Mouse (Mus musculus) MEL (cell line): ENCODE data around the gene Cxcl3. TPM values are rescaled to one million over a fixed set of nuclear protein-coding genes. Genes with fewer than 3 reads are reported as not detected.

Experiments
- DNase-seq: peaks from one replicate; pipeline ENCODE4 v3.0.0; 2011; ENCODE audit warnings: low read depth, low spot score
- H3K27ac ChIP-seq: 2 replicates; pipeline ENCODE4 v1.5.1; 2012; ENCODE audit warnings: low read depth, mild to moderate bottlenecking, control low read depth, low read length, moderate library complexity; ENCODE audit not compliant: control insufficient read depth
- H3K27me3 ChIP-seq, 2 experiments: fragments of 150-350 bp in 1 of 2; sonication (generic) in 1 of 2; 2 replicates each; pipeline ENCODE4 v1.6.1; 2012; ENCODE audit warnings: low read length in 2 of 2, mild to moderate bottlenecking in 2 of 2, improper control_type of control experiment in 1 of 2, moderate library complexity in 1 of 2; ENCODE audit not compliant: insufficient read depth in 2 of 2, control insufficient read depth in 1 of 2
- H3K36me3 ChIP-seq, 2 experiments: 2 replicates each; pipeline ENCODE4 v1.6.1; 2012 to 2014; ENCODE audit warnings: low read length in 2 of 2, improper control_type of control experiment in 1 of 2, inconsistent platforms in 1 of 2, mild to moderate bottlenecking in 1 of 2; ENCODE audit not compliant: insufficient read depth in 2 of 2, control insufficient read depth in 1 of 2
- H3K4me1 ChIP-seq, 2 experiments: fragments of 150-350 bp in 1 of 2; sonication (generic) in 1 of 2; 2 replicates each; pipeline ENCODE4 v1.6.1; 2012; ENCODE audit warnings: low read length in 2 of 2, improper control_type of control experiment in 1 of 2, mild to moderate bottlenecking in 1 of 2; ENCODE audit not compliant: insufficient read depth in 2 of 2, control insufficient read depth in 1 of 2
- H3K4me3 ChIP-seq, 2 experiments: fragments of 150-350 bp in 1 of 2; sonication (generic) in 1 of 2; 2 replicates each; pipeline ENCODE4 v1.5.1; 2012; ENCODE audit warnings: low read depth in 2 of 2, low read length in 2 of 2, mild to moderate bottlenecking in 2 of 2, moderate library complexity in 2 of 2, control low read depth in 1 of 2, improper control_type of control experiment in 1 of 2; ENCODE audit not compliant: control insufficient read depth in 1 of 2, insufficient read depth in 1 of 2
- H3K79me2 ChIP-seq: 2 replicates; pipeline ENCODE4 v1.6.1; 2012; ENCODE audit warnings: mild to moderate bottlenecking, low read length, moderate library complexity; ENCODE audit not compliant: control insufficient read depth, poor library complexity, insufficient read depth
- H3K9ac ChIP-seq: 2 replicates; pipeline ENCODE4 v1.6.1; 2012; ENCODE audit warnings: low read depth, mild to moderate bottlenecking, control low read depth, low read length, moderate library complexity; ENCODE audit not compliant: control insufficient read depth, poor library complexity, severe bottlenecking
- H3K9me3 ChIP-seq: fragments of 150-350 bp; sonication (generic); replicated peaks from 2 replicates; pipeline ENCODE4 v1.6.1; 2012; ENCODE audit warnings: mild to moderate bottlenecking, low read length, improper control_type of control experiment, moderate library complexity; ENCODE audit not compliant: insufficient read depth
- BHLHE40 ChIP-seq: IDR thresholded peaks from 2 replicates; pipeline ENCODE4 v1.6.1; 2012; ENCODE audit warnings: low read depth, mild to moderate bottlenecking, inconsistent platforms, low read length, improper control_type of control experiment, borderline replicate concordance
- CHD1 ChIP-seq: IDR thresholded peaks from 2 replicates; pipeline ENCODE4 v1.6.1; 2012; ENCODE audit warnings: low read depth, mild to moderate bottlenecking, inconsistent platforms, low read length, improper control_type of control experiment
- CHD2 ChIP-seq: IDR thresholded peaks from 2 replicates; pipeline ENCODE4 v1.6.1; 2011; ENCODE audit warnings: low read length, improper control_type of control experiment
- CTCF ChIP-seq, 3 experiments: IDR thresholded peaks in 2 of 3; conservative IDR thresholded peaks in 1 of 3; 2 replicates each; pipeline ENCODE4 v1.5.1; 2011 to 2012; ENCODE audit warnings: low read length in 3 of 3, low read depth in 2 of 3, mild to moderate bottlenecking in 2 of 3, improper control_type of control experiment in 1 of 3, inconsistent platforms in 1 of 3, mixed read lengths in 1 of 3, moderate library complexity in 1 of 3; ENCODE audit not compliant: control insufficient read depth in 1 of 3, insufficient read depth in 1 of 3, poor library complexity in 1 of 3, severe bottlenecking in 1 of 3
- E2F4 ChIP-seq: IDR thresholded peaks from 2 replicates; pipeline ENCODE4 v1.6.1; 2011; ENCODE audit warnings: low read depth, low read length, improper control_type of control experiment, borderline replicate concordance
- ELF1 ChIP-seq: IDR thresholded peaks from 2 replicates; pipeline ENCODE4 v1.6.1; 2014; ENCODE audit warnings: low read depth, mild to moderate bottlenecking, inconsistent platforms, low read length, improper control_type of control experiment, moderate library complexity
- EP300 ChIP-seq, 2 experiments: IDR thresholded peaks; 2 replicates each; pipeline ENCODE4 v1.6.1; 2011; ENCODE audit warnings: improper control_type of control experiment in 2 of 2, low read length in 2 of 2, low read depth in 1 of 2, mild to moderate bottlenecking in 1 of 2
- GABPA ChIP-seq: IDR thresholded peaks from 2 replicates; pipeline ENCODE4 v1.6.1; 2012; ENCODE audit warnings: low read depth, mild to moderate bottlenecking, inconsistent platforms, low read length, improper control_type of control experiment, moderate library complexity
- GATA1 ChIP-seq: IDR thresholded peaks from 2 replicates; pipeline ENCODE4 v1.6.1; 2011; ENCODE audit warnings: low read depth, low read length, improper control_type of control experiment
- JUND ChIP-seq: IDR thresholded peaks from 2 replicates; pipeline ENCODE4 v1.6.1; 2011; ENCODE audit warnings: low read depth, mild to moderate bottlenecking, improper control_type of control experiment, low read length
- KAT2A ChIP-seq: conservative IDR thresholded peaks from 2 replicates; pipeline ENCODE4 v1.6.1; 2012; ENCODE audit warnings: low read depth, low read length, improper control_type of control experiment, inconsistent platforms
- MAFK ChIP-seq: IDR thresholded peaks from 2 replicates; pipeline ENCODE4 v1.6.1; 2011; ENCODE audit warnings: low read depth, mild to moderate bottlenecking, low read length, improper control_type of control experiment, borderline replicate concordance
- MAX ChIP-seq: IDR thresholded peaks from 2 replicates; pipeline ENCODE4 v1.6.1; 2011; ENCODE audit warnings: low read length, improper control_type of control experiment
- MEF2A ChIP-seq: IDR thresholded peaks from 2 replicates; pipeline ENCODE4 v1.6.1; 2014; ENCODE audit warnings: low read depth, mild to moderate bottlenecking, inconsistent platforms, low read length, improper control_type of control experiment; ENCODE audit not compliant: poor library complexity, insufficient replicate concordance, severe bottlenecking; ENCODE audit errors: extremely low read depth
- MXI1 ChIP-seq: IDR thresholded peaks from 2 replicates; pipeline ENCODE4 v1.6.1; 2011; ENCODE audit warnings: mild to moderate bottlenecking, low read depth, low read length, improper control_type of control experiment
- MYC ChIP-seq: IDR thresholded peaks from 2 replicates; pipeline ENCODE4 v1.6.1; 2011; ENCODE audit warnings: low read depth, mild to moderate bottlenecking, low read length, improper control_type of control experiment, moderate library complexity
- NELFE ChIP-seq: IDR thresholded peaks from 2 replicates; pipeline ENCODE4 v1.6.1; 2011; ENCODE audit warnings: low read depth, low read length, improper control_type of control experiment
- POLR2A ChIP-seq, 2 experiments: IDR thresholded peaks; 2 replicates each; pipeline ENCODE4 v1.6.1; 2011 to 2012; ENCODE audit warnings: low read length in 2 of 2, mild to moderate bottlenecking in 2 of 2, control low read depth in 1 of 2, improper control_type of control experiment in 1 of 2, low read depth in 1 of 2, moderate library complexity in 1 of 2; ENCODE audit not compliant: control insufficient read depth in 1 of 2, insufficient read depth in 1 of 2, poor library complexity in 1 of 2
- POLR2AphosphoS5 ChIP-seq: IDR thresholded peaks from 2 replicates; pipeline ENCODE4 v1.6.1; 2012; ENCODE audit warnings: low read depth, borderline replicate concordance, mild to moderate bottlenecking, inconsistent platforms, low read length, moderate library complexity, mixed read lengths
- RCOR1 ChIP-seq: IDR thresholded peaks from 2 replicates; pipeline ENCODE4 v1.6.1; 2012; ENCODE audit warnings: low read depth, mild to moderate bottlenecking, inconsistent platforms, low read length, improper control_type of control experiment
- SIN3A ChIP-seq: IDR thresholded peaks from 2 replicates; pipeline ENCODE4 v1.6.1; 2012; ENCODE audit warnings: low read length, improper control_type of control experiment, inconsistent platforms
- SMC3 ChIP-seq: IDR thresholded peaks from 2 replicates; pipeline ENCODE4 v1.6.1; 2011; ENCODE audit warnings: low read depth, low read length, improper control_type of control experiment
- TCF12 ChIP-seq: IDR thresholded peaks from 2 replicates; pipeline ENCODE4 v1.6.1; 2014; ENCODE audit warnings: low read depth, mild to moderate bottlenecking, inconsistent platforms, low read length, improper control_type of control experiment, moderate library complexity
- USF1 ChIP-seq: IDR thresholded peaks from 2 replicates; pipeline ENCODE4 v1.6.1; 2014; ENCODE audit warnings: low read depth, mild to moderate bottlenecking, inconsistent platforms, low read length, improper control_type of control experiment, moderate library complexity
- USF2 ChIP-seq, 2 experiments: IDR thresholded peaks; 2 replicates each; pipeline ENCODE4 v1.6.1; 2011 to 2012; ENCODE audit warnings: improper control_type of control experiment in 2 of 2, low read length in 2 of 2, borderline replicate concordance in 1 of 2, inconsistent platforms in 1 of 2, low read depth in 1 of 2, mild to moderate bottlenecking in 1 of 2; ENCODE audit not compliant: insufficient read depth in 1 of 2
- ZKSCAN1 ChIP-seq: IDR thresholded peaks from 2 replicates; pipeline ENCODE4 v1.6.1; 2012; ENCODE audit warnings: low read depth, mild to moderate bottlenecking, inconsistent platforms, low read length, improper control_type of control experiment, moderate library complexity
- ZNF384 ChIP-seq: IDR thresholded peaks from 2 replicates; pipeline ENCODE4 v1.6.1; 2012; ENCODE audit warnings: low read depth, mild to moderate bottlenecking, inconsistent platforms, low read length, improper control_type of control experiment
- polyA plus RNA-seq, 2 experiments: library from polyadenylated mRNA; stranded (reverse) in 1 of 2; unstranded in 1 of 2; fragments of >175 nt in 1 of 2; fragments of >200 nt in 1 of 2; gene quantifications; 2 replicates each; pipeline versions ENCODE4 v1.2.1 to v1.2.4; 2012; ENCODE audit warnings: low replicate concordance in 2 of 2, low read depth in 1 of 2; ENCODE audit not compliant: insufficient read length in 2 of 2, insufficient read depth in 1 of 2, missing spikeins in 1 of 2
- total RNA-seq: library from RNA; depleted of rRNA; stranded (reverse); fragments of 300-350 nt; gene quantifications from 2 replicates; pipeline ENCODE4 v1.2.3, GENCODE M21; 2012

The Cxcl3 gene
- total and polyA plus RNA-seq, 3 experiments, result not detected

GRCm38 (mm10) chr5:90832145-90832767 is 46.4 kb downstream of the Cxcl3 start:
- no peak overlapping the region for H3K4me3 ChIP-seq
- H3K9ac ChIP-seq, result no peak overlapping the region
- no peaks in the 10 kb centered on the region for H3K9me3 ChIP-seq
- DNase-seq, result no peak
- no peak for TF ChIP-seq NELFE
- no peak for TF ChIP-seq MAFK
- TF ChIP-seq TCF12, result no peak
- no peak for TF ChIP-seq USF1
- no peak for TF ChIP-seq POLR2AphosphoS5
- TF ChIP-seq MYC, result no peak
- no peak for TF ChIP-seq CHD1
- no peak for TF ChIP-seq BHLHE40
- no peak for TF ChIP-seq POLR2A (IDR thresholded peaks at IDR 0.05; ENCODE audit: control insufficient read depth in 1 of 2, insufficient read depth in 1 of 2, low read depth in 1 of 2, low read length in 2 of 2, poor library complexity in 1 of 2)
- no peak for TF ChIP-seq ZNF384
- TF ChIP-seq ZKSCAN1, result no peak
- no peak for TF ChIP-seq RCOR1
- no peak for TF ChIP-seq KAT2A
- TF ChIP-seq ELF1, result no peak
- no peak for TF ChIP-seq EP300 (IDR thresholded peaks at IDR 0.05; ENCODE audit: low read depth in 1 of 2, low read length in 2 of 2)
- TF ChIP-seq MXI1, result no peak
- no peak for TF ChIP-seq SMC3
- no peak for TF ChIP-seq GABPA
- no peak overlapping the region for H3K27ac ChIP-seq
- H3K79me2 ChIP-seq, result no peaks in the 10 kb centered on the region
- H3K36me3 ChIP-seq, result no peaks in the 10 kb centered on the region
- H3K4me1 ChIP-seq, result no peaks in the 10 kb centered on the region
- peaks cover 0 to 1% of the 10 kb centered on the region in 2 experiments; a peak in 1 of 4 replicates for H3K27me3 ChIP-seq

- TF ChIP-seq SIN3A (no peak), CTCF (IDR thresholded peaks at IDR 0.05 in 2 of 3, conservative IDR thresholded peaks at IDR 0.05 in 1 of 3; ENCODE audit: control insufficient read depth in 1 of 3, insufficient read depth in 1 of 3, low read depth in 2 of 3, low read length in 3 of 3, poor library complexity in 1 of 3, severe bottlenecking in 1 of 3) (no peak), EP300 (IDR thresholded peaks at IDR 0.05; ENCODE audit: low read depth in 1 of 2, low read length in 2 of 2) (no peak), JUND (no peak), E2F4 (no peak), MYC (no peak), MAFK (no peak), USF2 (IDR thresholded peaks at IDR 0.05; ENCODE audit: borderline replicate concordance in 1 of 2, insufficient read depth in 1 of 2, low read depth in 1 of 2, low read length in 2 of 2) (no peak), MAX (no peak), GATA1 (no peak), USF1 (no peak), POLR2A (IDR thresholded peaks at IDR 0.05; ENCODE audit: control insufficient read depth in 1 of 2, insufficient read depth in 1 of 2, low read depth in 1 of 2, low read length in 2 of 2, poor library complexity in 1 of 2) (no peak), SMC3 (no peak), MEF2A (no peak), CHD2 (no peak)
These were observed 47.0 kb downstream of the Cxcl3 start for GRCm38 (mm10) chr5:90832768-90833388.

More at GRCm38 (mm10) chr5:90832768-90833388, 47.0 kb downstream of the Cxcl3 start:
- Histone ChIP-seq H3K79me2 (no peaks in the 10 kb centered on the region), H3K4me3 (no peak overlapping the region), H3K9ac (no peak overlapping the region), H3K9me3 (no peaks in the 10 kb centered on the region), H3K4me1 (no peaks in the 10 kb centered on the region), H3K27ac (no peak overlapping the region), H3K27me3 (peaks cover 0 to 1% of the 10 kb centered on the region in 2 experiments; a peak in 1 of 4 replicates), H3K36me3 (no peaks in the 10 kb centered on the region)
- no peak for DNase-seq
